Mouse (Mus musculus) thymus, postnatal 14 days (tissue): Measurements from ENCODE around the gene Set.

Source experiments
- DNase-seq: peaks from one replicate; pipeline ENCODE4 v3.0.0; 2021

Set gene

DNA sequence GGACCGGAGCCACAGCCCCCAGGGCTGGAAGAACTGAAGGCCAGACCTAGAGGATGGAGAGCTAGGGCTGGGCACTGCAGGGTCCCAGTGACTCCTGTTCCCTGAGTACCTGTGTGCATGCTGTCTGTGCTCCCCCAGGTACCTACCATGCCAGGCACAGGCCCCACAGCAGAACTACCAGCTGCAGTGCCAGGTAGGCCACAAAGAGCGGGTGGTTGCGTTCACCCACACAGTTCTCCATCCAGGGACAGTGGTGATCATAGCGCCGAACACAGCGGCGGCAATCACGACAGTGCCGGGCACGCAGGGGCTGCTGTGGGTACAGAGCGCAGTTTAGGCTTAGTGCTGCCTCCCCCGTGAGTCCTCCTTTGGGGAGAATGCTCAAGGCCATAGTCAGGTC, 34.3 kb downstream of the Set start:
- no peak for DNase-seq

DNA sequence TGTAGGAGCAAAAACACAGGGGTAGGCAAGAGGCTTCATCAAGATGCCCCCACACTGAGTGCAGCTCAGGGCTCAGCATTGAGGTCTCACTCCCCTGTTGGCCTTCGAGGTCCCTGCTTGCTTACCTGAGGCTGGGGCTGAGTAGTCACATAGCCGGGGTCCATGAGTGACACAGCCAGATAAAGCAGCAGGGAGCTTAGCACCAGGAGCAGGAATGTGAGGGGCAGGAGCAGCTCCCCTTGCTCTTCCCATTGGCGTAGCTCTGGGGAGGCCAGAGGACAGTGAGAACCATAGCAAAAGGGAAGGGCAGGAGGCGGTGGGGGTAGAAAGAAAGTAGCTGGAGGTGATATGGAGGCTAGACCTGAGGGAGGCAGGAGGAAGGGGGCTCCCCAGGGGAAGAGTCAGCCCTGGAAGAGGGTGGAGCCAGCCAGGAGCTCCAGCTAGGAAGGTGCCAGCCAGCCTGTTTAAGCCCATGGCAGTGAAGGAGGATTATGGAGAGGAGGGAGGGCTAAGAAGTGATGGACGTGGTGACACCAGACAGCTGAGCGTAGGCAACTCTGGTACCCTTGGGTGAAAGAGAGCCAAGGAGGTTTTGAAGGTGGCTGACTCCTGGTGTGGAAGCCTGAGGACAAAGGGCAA, 35.2 kb downstream of the Set start:
- no peak for DNase-seq

DNA sequence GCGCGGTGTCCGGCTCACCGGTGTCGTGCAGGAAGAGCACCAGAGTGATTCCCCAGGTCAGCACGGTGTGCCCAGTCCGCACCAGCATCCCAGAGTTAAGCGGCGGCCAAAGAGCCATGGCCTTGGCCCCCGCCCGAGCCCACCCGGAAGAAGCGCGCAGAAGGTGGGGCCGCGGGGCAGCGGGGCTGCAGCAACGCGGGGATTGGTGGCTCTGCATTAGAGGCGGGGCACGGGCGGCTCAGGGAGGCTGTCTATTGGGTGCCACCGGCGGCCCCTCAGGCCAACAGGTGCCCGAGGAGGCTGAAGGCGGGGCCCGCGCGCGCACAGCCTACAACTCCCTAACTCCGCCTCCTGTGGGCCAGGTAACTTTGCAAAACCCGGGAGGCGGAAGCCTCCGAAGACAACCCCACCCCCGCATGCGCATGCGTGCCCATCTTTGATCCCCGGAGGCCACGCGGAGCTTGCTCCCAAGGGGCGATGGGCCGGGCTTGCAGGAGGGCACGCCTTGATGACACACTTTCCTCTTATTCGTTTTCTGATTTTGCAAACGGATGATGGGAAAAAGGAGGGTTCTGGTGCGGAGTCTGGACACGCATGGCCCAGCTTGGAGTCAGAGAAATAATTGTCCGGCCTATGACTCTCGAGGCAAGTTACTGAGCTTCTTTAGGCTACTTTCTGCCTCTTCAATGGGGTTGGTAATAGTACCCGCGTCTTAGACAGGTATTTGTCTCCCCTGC, 36.5 kb downstream of the Set start, which contains the start of gene Zdhhc12:
Gene Zdhhc12 (minus strand): TSS at position 178 of the 737 bp plus-strand sequence.
- peak; percentile 99 for DNase-seq

DNA sequence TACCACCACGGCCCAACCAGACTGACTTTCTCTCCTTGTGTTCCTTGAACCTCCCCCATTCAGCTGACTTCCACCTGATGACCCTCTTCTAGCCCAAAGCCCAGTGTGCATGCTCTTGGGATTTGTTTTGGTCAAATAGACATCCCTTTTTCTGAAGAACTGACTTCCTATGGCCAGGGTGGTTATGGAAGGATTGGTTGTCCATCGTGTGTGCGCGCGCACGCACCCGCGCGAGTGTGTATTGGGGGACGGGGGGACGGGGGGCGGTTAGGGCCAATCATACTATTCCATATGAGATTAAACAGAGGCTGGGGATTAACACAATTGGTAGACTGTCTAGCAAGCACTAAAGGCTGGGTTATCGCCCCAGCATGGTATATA, 37.0 kb downstream of the Set start:
- DNase-seq = no peak

DNA sequence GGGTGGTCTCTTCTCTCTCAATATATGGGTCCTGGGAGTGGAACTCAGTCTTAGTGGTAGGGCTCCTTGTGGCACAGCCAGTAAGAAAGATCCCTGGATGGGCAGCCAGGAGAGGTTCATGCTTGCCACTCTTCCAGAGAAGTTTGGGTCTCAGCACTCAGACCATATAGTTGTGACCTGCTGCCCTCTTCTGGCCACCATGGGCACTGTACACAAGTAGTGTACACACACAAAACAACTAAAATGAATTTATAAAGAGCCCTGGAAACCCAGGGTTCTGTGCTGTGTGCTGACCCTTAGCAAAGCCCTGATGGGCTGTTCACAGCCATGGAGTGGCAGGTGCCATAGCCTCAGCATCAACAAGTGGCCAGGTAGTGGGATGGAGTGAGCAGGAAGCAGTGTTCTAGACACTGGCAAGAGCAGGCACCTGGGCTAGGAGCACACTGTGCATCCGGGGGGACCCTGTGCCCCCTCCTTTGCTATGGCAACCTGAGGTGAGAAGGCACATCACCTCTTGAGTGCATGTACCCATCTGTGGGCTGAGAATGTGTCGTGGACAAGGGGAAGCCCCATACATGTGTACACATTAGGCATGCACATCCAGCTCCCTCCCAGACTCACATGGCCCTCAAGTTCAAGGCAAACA, 38.8 kb downstream of the Set start:
- peak; percentile 71 for DNase-seq

DNA sequence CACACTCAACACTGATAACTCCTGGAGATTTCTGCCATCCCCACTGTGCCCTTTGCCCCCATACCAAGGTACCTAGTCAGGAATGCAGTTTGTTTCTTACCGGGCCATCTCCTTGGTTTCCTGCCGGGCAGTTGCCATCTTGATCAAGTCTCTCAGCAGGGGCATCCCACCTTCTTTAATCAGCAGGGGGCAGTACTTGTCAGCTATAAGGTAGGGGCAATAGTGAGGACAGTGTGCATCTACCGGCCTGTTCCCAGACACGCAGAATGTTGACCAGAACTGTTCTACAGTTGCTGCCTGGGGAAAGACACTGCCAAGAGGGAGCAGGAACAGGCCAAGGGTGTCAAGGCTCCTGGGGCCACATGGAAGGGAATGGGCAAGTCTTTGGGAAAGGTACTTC, 43.0 kb downstream of the Set start:
- DNase-seq = no peak

DNA sequence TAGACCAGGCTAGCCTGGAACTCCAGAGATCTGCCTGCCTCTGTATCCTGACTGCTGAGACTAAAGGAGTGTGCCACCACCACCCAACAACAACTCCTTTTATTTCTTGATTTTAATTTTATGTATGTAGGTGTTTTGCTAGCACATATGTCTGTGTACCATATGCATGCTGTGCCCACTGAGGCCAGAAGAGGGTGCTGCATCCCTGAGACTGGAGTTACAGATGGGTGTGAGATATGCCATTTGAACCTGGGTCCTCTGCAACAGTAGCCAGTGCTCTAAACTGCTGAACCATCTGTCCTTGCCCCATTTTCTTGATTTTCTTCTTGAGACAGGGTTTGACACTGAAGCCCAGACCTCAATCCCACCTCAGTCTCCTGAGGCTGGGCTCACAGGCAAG, 49.2 kb downstream of the Set start:
- DNase-seq = peak; percentile 75

DNA sequence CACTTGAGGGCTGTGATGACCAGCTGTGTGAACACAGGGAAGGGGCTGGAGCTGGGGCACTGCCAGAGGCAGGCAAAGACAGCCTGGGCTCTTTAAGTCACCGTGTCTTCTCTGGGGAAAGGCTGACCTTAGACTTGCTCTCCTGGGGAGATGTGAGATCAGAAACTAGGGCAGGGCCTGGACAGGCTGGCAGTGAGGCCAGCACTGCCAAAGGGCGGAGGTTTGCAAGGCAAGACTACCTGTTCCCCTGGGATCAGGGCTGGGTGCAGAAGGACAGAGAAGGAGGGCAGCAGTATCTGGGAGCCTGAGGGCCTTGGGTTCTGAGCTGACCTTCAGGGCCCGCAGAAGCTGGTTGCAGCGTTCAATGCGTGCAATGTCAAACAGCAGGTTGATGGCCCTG, 50.5 kb downstream of the Set start:
- DNase-seq = no peak

DNA sequence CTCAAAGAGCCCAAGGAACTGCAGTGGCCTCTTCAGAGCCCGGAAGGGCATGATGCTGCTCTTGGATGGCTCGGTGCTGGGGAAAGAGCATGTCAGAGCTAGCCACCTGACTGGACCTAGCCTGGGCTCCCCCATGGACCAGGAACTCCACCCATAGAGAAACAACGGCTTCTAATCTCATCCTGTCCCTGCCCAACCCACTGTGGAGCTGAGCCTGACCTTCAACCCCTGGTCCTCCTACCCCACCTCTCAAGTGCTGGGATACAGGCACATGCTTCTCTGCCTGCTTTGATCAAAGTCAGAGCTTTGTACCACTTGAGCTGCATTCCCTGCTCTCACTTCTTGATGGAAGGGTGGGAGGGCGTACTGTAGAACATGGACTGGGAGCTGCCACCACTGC, 51.1 kb downstream of the Set start:
- no peak for DNase-seq

DNA sequence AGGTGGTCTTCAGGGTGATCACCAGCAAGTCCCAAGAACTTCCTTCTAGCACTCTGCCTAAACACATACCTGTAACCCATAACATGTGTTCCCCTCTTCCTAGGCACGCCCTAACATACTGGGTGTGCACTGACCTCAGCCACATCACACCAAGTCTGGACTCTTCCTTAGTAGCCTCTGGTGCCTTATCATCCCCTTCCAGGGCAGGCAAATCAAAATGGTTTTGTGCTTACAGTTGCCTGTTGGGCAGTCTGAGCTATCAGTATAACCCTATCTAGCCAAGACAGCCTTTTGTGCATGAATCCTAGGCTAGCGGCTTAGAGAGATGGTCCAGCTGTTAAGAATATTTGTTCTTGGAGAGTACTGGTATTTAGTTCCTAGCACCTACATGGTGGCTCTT, 54.3 kb downstream of the Set start:
- DNase-seq = no peak

DNA sequence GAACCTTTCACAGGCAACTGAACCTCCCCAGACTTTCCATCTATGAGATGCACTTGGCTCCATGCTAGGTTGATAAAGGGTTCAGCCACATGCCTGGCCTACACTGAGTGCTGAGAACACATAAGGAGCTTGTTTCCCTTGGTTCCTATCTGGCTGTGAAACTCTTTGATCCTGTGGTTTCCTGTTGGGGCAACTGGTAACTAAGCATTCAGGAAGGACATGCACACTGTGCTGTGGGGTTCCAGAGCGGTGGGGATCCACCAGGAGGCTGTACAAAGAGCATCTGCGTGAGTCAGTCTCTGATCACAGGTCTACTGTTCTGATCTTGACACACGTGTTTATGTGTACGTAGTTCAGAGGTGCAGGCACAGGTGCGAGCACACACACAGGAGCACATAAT, 55.4 kb downstream of the Set start:
- DNase-seq = no peak

DNA sequence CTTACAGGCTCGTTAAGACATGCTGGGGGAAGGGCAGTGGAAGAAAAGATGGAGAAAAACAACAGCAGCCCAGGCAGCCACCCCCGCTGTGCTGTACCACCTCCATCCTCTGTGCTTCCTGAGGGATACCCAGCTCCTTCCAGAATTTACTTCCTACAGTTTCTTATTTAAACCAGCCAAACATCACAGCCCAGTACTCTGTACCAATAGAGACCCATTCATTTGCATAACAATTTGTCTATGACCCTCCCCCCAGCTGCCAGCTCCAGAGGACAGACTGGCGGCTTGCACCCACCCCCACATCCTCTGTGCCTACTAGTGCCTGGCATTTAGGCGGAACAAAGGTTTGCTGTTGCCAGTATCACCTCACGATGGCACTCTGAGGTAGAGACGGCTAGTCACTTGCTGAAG, 62.5 kb downstream of the Set start:
- DNase-seq = peak; percentile 77

DNA sequence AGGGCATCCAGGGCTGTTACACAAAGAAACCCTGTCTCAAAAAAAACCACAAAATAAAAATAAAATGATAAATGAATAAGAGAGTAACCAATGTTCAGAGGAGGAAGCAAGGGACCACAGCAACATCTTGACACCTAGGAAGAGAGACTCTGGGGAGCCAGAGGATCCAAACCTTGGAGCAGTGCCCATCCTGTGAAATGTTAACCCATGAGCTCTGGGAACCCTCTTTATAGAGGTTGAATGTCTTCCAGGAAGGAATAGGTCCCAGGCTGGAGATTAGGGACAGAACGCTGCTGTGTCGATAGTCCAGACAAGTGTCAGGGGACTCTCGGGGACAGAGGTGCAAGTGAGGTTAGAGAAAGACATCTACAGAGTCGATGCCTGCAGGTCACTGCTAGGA, 63.1 kb downstream of the Set start:
- no peak for DNase-seq
